Mouse (Mus musculus): ENCODE data around the gene Rbp2.

The Rbp2 gene

DNA sequence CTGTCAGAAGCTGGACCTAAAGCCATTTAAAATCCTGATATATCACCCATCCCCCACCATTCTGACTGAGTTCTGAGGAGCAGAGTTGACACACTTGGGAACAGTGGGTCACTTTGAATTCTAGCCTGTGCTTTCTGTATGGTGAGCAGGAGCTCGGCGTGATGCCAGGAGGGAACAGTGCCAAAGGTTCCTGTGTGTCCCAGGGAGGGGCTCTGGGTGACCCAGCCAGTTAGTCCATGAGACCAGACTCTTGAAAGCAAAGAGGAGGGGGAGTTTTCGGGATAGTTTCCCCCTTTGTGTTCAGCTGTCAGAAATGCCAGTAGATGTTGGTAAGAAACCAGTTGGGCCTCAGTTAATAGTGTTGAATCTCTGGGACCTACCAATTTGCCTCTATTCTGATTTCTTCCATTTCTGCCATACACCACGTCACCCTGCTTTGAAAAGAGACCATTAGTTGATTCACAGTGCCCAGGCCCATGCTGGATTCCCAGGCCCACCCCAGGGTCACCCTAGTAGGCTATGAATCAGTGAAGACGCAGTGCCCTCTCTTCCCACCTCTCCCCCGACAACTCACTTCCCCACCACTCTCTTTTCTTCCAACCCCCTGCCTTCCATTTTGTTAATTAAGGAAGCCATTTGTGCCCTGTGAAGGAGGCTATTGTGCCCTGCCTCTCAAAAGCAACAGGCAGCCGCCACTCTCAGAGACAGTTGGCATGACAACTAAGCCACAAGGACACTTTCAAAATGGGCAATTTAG is 39.0 kb downstream of the Rbp2 start:
- peak in 1 of 2 experiments; percentile 22 for DNase-seq (ENCODE audit: low spot score in 2 of 2)

DNA sequence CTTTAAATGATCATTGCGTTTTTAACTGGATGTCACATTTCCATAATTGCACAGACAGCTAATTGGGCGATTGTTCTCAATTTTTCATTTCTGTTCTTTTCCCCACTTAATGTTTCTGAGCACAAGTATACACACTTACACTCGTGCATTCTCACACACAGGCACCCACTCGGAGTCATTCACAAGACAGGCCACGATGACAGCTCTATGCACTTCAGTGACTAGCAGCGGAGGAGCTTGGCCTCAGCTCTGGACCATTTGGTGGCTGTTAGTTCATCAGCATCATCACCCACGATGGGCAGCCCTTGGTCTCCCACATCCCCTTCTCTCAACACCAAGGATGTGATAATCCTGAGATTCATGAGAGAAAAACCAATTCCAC is 39.6 kb downstream of the Rbp2 start:
- DNase-seq (ENCODE audit: low spot score in 2 of 2): no peak

DNA sequence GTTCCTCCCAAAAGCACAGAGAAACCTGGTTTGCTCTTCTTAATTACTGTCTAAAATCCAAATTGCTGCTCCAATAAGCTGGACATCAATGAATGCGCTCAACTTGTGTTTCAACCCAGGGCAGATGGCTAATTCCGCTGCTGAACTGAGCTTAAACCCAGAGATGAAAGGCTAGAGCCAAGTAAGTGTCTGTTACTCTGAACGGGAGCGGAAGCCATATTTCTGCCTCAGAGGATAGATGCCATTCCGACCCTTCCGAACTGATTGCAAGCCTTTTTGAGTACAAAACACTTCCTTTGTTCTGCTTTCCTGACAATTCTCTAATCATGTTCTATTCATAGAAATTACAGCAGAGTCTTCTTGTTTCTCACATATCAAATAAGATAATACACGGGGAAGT is 41.3 kb downstream of the Rbp2 start:
- no peak for DNase-seq (ENCODE audit: low spot score in 2 of 2)

DNA sequence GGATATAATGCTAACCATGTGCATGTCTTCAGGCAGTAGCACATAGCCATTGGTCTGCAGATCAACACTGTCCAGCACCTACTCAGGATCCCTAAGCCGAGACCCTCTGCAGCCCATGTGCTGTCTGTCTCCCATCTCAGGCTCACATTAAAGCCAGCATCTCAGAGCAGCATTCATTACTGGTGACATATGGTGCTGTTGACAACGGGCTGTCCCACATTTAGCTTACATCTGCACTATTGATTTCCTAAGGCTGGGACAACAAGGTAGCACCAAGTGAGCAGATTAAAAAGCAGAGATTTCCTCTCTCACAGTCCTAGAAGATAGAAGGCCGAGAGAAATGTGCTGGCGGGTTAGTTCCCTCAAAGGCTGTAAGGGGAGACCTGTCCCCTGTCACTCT is 43.9 kb downstream of the Rbp2 start:
- DNase-seq (ENCODE audit: low spot score in 2 of 2): no peak

DNA sequence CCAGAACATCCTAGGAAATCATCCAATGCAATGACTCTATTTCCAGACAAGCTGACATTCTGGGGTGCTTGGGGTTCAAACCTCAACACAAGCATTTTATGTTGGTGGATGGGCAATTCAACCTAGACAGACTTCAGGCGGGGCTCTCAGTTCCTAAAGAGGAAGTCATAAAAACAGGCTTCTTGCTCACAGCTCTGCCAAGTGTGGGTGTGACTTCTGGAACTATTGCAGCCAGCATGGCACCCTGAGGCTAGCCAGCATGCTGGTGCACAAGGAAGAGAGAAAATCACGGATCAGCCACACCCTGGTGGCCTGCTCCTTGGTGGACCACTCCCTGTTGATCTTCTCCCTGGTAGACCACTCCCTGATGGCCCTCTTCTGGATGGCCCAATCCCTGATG is 45.1 kb downstream of the Rbp2 start:
- DNase-seq (ENCODE audit: low spot score in 2 of 2): no peak

DNA sequence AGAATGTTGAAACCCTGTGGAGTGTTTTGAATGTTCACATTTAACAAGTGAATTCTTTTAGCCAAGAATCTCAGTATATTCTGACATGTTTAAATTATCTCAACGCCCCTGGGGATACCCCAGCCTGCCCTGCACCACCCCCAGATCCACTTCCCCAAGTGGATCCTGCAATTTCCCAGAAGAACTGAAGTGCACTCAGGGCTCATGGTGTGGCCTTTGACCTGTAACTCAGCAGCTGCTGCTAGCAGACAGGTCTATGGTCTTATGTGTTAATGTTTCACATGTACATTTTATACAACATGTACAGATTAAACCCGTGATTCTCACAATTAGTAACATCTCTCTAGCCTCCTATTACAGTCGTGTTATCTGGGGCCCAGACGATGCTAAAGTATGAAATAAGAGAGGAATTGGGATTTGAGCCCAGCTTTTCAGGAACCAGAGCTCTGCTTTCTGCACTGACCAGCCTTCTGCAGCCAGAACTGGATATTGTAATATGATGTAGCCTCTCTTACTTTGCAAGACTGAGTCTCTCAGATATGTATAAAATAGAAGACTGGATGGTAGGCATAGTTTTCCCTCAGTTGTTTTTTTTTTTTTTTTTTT is 48.9 kb downstream of the Rbp2 start:
- no peak for DNase-seq (ENCODE audit: low spot score in 2 of 2)

DNA sequence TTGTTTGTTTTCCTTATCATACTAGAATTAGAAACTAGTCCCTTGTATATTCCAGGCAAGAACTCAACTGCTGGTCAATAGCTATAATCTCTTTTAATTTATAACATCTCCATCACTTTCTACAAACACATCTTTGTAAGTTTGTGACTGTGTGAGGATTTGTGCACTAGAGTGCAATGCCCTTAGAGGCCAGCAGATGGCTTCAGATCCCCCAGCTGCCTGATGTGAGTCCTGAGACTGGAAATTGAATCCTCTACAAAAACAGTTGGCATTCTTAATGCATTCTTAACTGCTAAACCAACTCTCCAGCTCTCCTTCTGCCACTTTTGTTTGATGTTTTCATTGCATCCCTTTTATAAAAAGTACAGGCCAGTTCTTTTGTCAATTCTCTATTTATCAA is 49.8 kb downstream of the Rbp2 start:
- DNase-seq (ENCODE audit: low spot score in 2 of 2): no peak

DNA sequence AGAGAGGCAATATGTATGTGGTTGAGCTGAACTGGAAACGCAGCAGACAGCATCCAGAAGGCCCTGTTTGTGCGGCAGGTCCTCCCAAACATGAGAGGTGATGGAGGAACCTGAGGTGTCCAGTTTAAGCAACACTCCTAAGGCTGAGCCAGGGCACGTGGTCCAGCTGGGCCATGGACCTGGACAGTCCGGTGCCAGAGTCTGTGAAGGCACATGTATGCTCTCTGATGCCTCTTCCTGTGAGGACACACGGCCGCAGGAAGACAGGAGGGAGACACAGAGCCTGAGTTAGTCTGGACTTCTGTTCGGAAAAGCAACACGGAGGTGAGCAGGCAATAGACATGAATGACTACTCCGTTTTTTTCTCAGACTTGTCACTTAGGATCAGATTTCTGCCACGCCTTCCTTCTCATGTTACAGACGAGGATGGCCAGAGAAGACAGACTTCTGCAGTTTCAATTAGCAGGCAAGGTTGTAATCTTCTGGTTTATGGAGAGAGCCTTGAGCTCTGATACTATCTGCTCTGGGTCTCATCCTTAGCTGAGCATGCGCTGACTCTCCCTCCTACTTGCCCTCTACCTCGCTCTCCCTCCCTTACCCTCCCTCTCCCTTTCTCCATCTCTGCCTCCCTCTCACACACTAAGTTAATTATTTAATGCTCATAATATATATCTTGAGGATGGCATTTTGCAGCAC is 52.2 kb downstream of the Rbp2 start:
- DNase-seq (ENCODE audit: low spot score in 2 of 2): no peak

DNA sequence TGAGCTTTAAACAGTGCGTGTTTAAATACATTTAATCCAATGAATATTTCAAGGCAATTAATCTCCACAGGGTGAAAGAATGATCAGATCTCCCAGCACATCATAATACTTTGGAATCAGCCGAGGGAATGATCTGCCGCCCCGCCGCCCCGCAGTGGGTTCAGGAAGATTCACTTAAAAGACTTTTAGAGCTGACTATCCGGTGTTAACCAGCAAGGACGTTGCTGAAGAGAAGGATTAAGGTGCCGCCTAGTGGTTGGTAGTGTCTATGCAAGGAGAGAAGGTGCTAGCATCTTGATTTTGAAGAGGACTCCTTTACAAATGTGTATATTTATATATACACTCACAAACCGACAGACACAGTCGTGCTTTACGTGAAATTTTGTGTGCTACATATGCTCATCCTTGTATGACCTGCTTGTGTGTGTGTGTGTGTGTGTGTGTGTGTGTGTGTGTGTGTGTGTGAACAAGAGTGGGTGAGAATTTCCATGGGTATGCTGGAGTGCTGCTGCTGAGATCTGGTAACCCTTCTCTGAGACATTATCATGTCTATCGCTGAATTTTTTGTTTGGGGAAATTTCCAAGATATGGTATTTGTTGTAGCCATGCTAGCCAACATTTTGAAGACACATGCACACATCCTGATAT is 52.9 kb downstream of the Rbp2 start:
- DNase-seq (ENCODE audit: low spot score in 2 of 2): peak; percentile 33 to 77

DNA sequence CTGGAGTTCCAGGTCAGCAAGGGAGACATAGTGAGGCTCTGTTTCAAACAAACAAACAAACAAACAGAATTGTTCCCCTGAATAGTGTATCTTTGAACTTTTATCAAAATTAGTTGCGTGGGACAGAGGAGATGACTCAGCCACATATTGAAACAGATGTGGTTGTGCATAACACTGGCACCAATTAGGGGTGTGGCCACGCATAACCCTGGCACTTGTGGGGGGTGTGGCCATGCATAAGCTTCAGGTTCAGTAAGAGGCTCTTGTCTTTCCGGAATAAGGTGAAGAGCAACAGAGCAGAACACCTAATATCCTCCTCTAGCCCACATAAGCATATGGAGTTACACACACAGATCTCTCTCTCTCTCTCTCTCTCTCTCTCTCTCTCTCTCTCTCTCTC is 58.1 kb downstream of the Rbp2 start:
- no peak for DNase-seq (ENCODE audit: low spot score in 2 of 2)
